Mouse (Mus musculus) thymus, adult 18-20 months (tissue): Measurements from ENCODE around the gene Mpo.

Source experiments
- DNase-seq, 2 experiments: peaks; one replicate each; pipeline ENCODE4 v3.0.0; 2022; ENCODE audit warnings: mixed read lengths in 2 of 2

The Mpo gene

GRCm38 (mm10) chr11:87807433-87807832 lies 14.1 kb downstream of the Mpo start:
- no peak for DNase-seq

- no peak for DNase-seq
Observed at GRCm38 (mm10) chr11:87808236-87808635, 14.9 kb downstream of the Mpo start.

GRCm38 (mm10) chr11:87811396-87811795 lies 18.0 kb downstream of the Mpo start:
- no peak for DNase-seq

GRCm38 (mm10) chr11:87814831-87815230 lies 21.4 kb downstream of the Mpo start:
- DNase-seq: no peak

GRCm38 (mm10) chr11:87816707-87817442 lies 23.5 kb downstream of the Mpo start:
- no peak for DNase-seq

- no peak for DNase-seq
Observed at GRCm38 (mm10) chr11:87817443-87817773, 24.0 kb downstream of the Mpo start.

- no peak for DNase-seq
Observed at GRCm38 (mm10) chr11:87821502-87821901, 28.1 kb downstream of the Mpo start.

GRCm38 (mm10) chr11:87828239-87828900 lies 35.0 kb downstream of the Mpo start, which contains the start of gene Lpo:
TSS of gene Lpo (minus strand) at chr11:87828289.
- no peak for DNase-seq

GRCm38 (mm10) chr11:87840676-87841075 lies 47.3 kb downstream of the Mpo start:
- no peak for DNase-seq

GRCm38 (mm10) chr11:87841436-87841835 lies 48.1 kb downstream of the Mpo start:
- no peak for DNase-seq

GRCm38 (mm10) chr11:87846968-87847600 lies 53.7 kb downstream of the Mpo start:
- DNase-seq: no peak

GRCm38 (mm10) chr11:87847884-87848283 lies 54.5 kb downstream of the Mpo start:
- DNase-seq: no peak

- peak; percentile 82 to 86 for DNase-seq
Observed at GRCm38 (mm10) chr11:87852690-87853596, 59.6 kb downstream of the Mpo start, which contains the start of gene Mks1. TSS of gene Mks1 (plus strand) at chr11:87853215.

GRCm38 (mm10) chr11:87853597-87853954 lies 60.2 kb downstream of the Mpo start:
- DNase-seq: no peak
